ENCODE assay signal across 19 mouse cellular contexts in genomic region chr10:96150401-96151116, GRCm38 (mm10). TPM values are rescaled to one million over a fixed set of nuclear protein-coding genes. Genes with fewer than 3 reads are reported as not detected.
DNase-seq lines count a peak whose midpoint lies in the region; ATAC-seq and TF ChIP-seq lines count a peak whose summit lies in the region.
"Had no signal": no experiment of that assay in that cellular context is flagged by ENCODE, and none has a peak within 500 bp of the region (broad histone marks: within the 10 kb centered on the region; RNA-seq: fewer than 3 reads in every experiment).

No protein-coding gene starts in this region.

- no peak overlapping the region for H3K4me3 ChIP-seq in heart, embryonic 12.5 days
- H3K4me3 ChIP-seq in CH12.LX (replicated peaks in 1 of 3; ENCODE audit: low read depth in 2 of 3, low read length in 2 of 3, poor library complexity in 1 of 3): no peak overlapping the region
- H3K4me3 ChIP-seq in layer of hippocampus, adult 2 months: no peak overlapping the region
- no peak overlapping the region for H3K4me3 ChIP-seq in forebrain, postnatal 0 days (ENCODE audit: low read depth, low read length)
- H3K4me3 ChIP-seq: heart, adult 2 months; hindbrain, embryonic 12.5 days had no signal

- no peak for TF ChIP-seq POLR2A in CH12.LX (IDR thresholded peaks at IDR 0.05; ENCODE audit: low read depth, low read length)

- dilution Hi-C loops in CH12.LX (cut with MboI; ENCODE audit: extremely low pct_ligation_motif_present, extremely low pct_unique_long_range_greater_than_20kb, low sequenced_read_pairs): no loop called here

- H3K27me3 ChIP-seq in heart, embryonic 12.5 days (replicated peaks): no peaks in the 10 kb centered on the region
- H3K27me3 ChIP-seq in CH12.LX (replicated peaks): no peaks in the 10 kb centered on the region
- no peaks in the 10 kb centered on the region for H3K27me3 ChIP-seq in forebrain, postnatal 0 days (ENCODE audit: insufficient read depth, low read length)
- H3K27me3 ChIP-seq: hindbrain, embryonic 12.5 days had no signal

- TF ChIP-seq EP300 in CH12.LX (IDR thresholded peaks at IDR 0.05; ENCODE audit: low read length): no peak

- no peak overlapping the region for H3K4me2 ChIP-seq in heart, embryonic 12.5 days
- no peak overlapping the region for H3K4me2 ChIP-seq in CH12.LX (ENCODE audit: insufficient read depth, low read depth, poor library complexity, severe bottlenecking)
- H3K4me2 ChIP-seq in forebrain, postnatal 0 days (ENCODE audit: low read depth): no peak overlapping the region
- H3K4me2 ChIP-seq: hindbrain, embryonic 12.5 days had no signal

- H3K9ac ChIP-seq in heart, embryonic 12.5 days: no peak overlapping the region
- 0 out of 2 replicates have a peak overlapping the region, but pooled peaks have one; percentile 26 for H3K9ac ChIP-seq in CH12.LX (ENCODE audit: insufficient read depth, low read depth)
- H3K9ac ChIP-seq in forebrain, postnatal 0 days: no peak overlapping the region
- H3K9ac ChIP-seq: hindbrain, embryonic 12.5 days; liver, embryonic 14.5 days had no signal

- H3K27ac ChIP-seq in heart, embryonic 12.5 days (ENCODE audit: poor library complexity, severe bottlenecking): no peak overlapping the region
- no peak overlapping the region for H3K27ac ChIP-seq in CH12.LX (ENCODE audit: insufficient read depth, low read depth)
- no peak overlapping the region for H3K27ac ChIP-seq in layer of hippocampus, adult 2 months
- no peak overlapping the region for H3K27ac ChIP-seq in forebrain, postnatal 0 days (ENCODE audit: low read depth, low read length)
- H3K27ac ChIP-seq: heart, adult 2 months; hindbrain, embryonic 12.5 days; liver, embryonic 14.5 days had no signal

- 82% methylated on average over 12 of the region's 12 CpGs for WGBS in heart, embryonic 12.5 days
- 93% methylated on average over 12 of the region's 12 CpGs for WGBS in forebrain, postnatal 0 days

- no peaks in the 10 kb centered on the region for H3K36me3 ChIP-seq in heart, embryonic 12.5 days
- no peaks in the 10 kb centered on the region for H3K36me3 ChIP-seq in CH12.LX (replicated peaks in 1 of 2; ENCODE audit: control insufficient read depth in 1 of 2, insufficient read depth in 1 of 2, low read length in 1 of 2)
- no peaks in the 10 kb centered on the region for H3K36me3 ChIP-seq in forebrain, postnatal 0 days (ENCODE audit: insufficient read depth)
- H3K36me3 ChIP-seq: hindbrain, embryonic 12.5 days had no signal

- no peak for ATAC-seq in heart, embryonic 12.5 days (ENCODE audit: insufficient number of reproducible peaks, low FRiP score)
- ATAC-seq in hematopoietic stem cell, adult 5-6 weeks (replicated peaks in 1 of 2; ENCODE audit: insufficient read depth in 1 of 2, low FRiP score in 2 of 2, low TSS enrichment in 1 of 2, low read depth in 1 of 2, poor library complexity in 2 of 2, severe bottlenecking in 2 of 2): peak; percentile 17 to 59; a peak in 2 of 4 replicates
- no peak for ATAC-seq in erythroblast, adult 5-6 weeks (replicated peaks; ENCODE audit: low FRiP score, poor library complexity, severe bottlenecking)
- ATAC-seq in forebrain, postnatal 0 days: no peak
- ATAC-seq: CD4-positive, CD25-positive, alpha-beta regulatory T cell, adult 4 months; forebrain, embryonic 16.5 days had no signal

- TF ChIP-seq RAD21 in CH12.LX (IDR thresholded peaks at IDR 0.05; ENCODE audit: low read depth, low read length): no peak

- DNase-seq in heart, adult 8-10 months (ENCODE audit: low spot score): peak; percentile 24
- peak; percentile 24 for DNase-seq in CH12.LX (ENCODE audit: extremely low read depth)
- DNase-seq in lung, postnatal 4 days: peak; percentile 21 to 26
- no peak for DNase-seq in layer of hippocampus, adult 2 months (ENCODE audit: low spot score in 2 of 2)
- DNase-seq in forebrain, postnatal 0 days: no peak
- DNase-seq: cerebellum, postnatal 25 days; right cerebral cortex, postnatal 4 days had no signal

- H3K79me2 ChIP-seq in CH12.LX (replicated peaks; ENCODE audit: control insufficient read depth, extremely low read depth, insufficient read depth, poor library complexity, severe bottlenecking): no peaks in the 10 kb centered on the region

- in situ Hi-C loops in CH12.LX (cut with MboI; ENCODE audit: low pct_ligation_motif_present, low pct_unique_long_range_greater_than_20kb, low sequenced_read_pairs): no loop called here

- no peaks in the 10 kb centered on the region for H3K9me3 ChIP-seq in heart, embryonic 12.5 days (replicated peaks)
- H3K9me3 ChIP-seq in CH12.LX (replicated peaks; ENCODE audit: low read length): no peaks in the 10 kb centered on the region
- H3K9me3 ChIP-seq in forebrain, postnatal 0 days (ENCODE audit: low read length): no peaks in the 10 kb centered on the region
- H3K9me3 ChIP-seq: hindbrain, embryonic 12.5 days had no signal

- no peak for TF ChIP-seq CTCF in CH12.LX (conservative IDR thresholded peaks at IDR 0.05 in 1 of 2, IDR thresholded peaks at IDR 0.05 in 1 of 2; ENCODE audit: low read depth in 2 of 2, low read length in 2 of 2)
- TF ChIP-seq CTCF in layer of hippocampus, adult 2 months (conservative IDR thresholded peaks at IDR 0.05): no peak
- no peak for TF ChIP-seq CTCF in forebrain, postnatal 0 days (IDR thresholded peaks at IDR 0.05; ENCODE audit: low read depth)

- H3K4me1 ChIP-seq in heart, embryonic 12.5 days (replicated peaks): peaks cover 6% of the 10 kb centered on the region; the same call in 1 of the 2 replicates
- peaks cover 15 to 17% of the 10 kb centered on the region in 2 experiments for H3K4me1 ChIP-seq in CH12.LX (ENCODE audit: control insufficient read depth in 1 of 2, insufficient read depth in 2 of 2)
- H3K4me1 ChIP-seq in forebrain, postnatal 0 days (ENCODE audit: insufficient read depth): no peaks in the 10 kb centered on the region

TF ChIP-seq in CH12.LX, 34 proteins besides CTCF, POLR2A, EP300 and RAD21:
- TF ChIP-seq TBP (conservative IDR thresholded peaks at IDR 0.05; ENCODE audit: low read depth, low read length) (no peak), JUN (IDR thresholded peaks at IDR 0.05; ENCODE audit: insufficient read depth, low read depth, low read length) (no peak), MAFK (IDR thresholded peaks at IDR 0.05; ENCODE audit: insufficient replicate concordance, low read length) (no peak), USF1 (IDR thresholded peaks at IDR 0.05; ENCODE audit: low read depth, low read length) (no peak), BHLHE40 (IDR thresholded peaks at IDR 0.05; ENCODE audit: low read depth, low read length) (no peak), RCOR1 (conservative IDR thresholded peaks at IDR 0.05; ENCODE audit: low read depth, low read length) (no peak)

RNA-seq across cellular contexts. Expression of gene Gm5426, which starts 14.2 kb away (rescaled TPM):
- not detected for total RNA-seq in heart, adult 8-10 months (2022)
- polyA plus RNA-seq in heart, embryonic 12.5 days (2016; fragmentation: Nextera tagmentation; extraction: Ambion mirVana): not detected in 2 replicates
- total RNA-seq in CH12.LX (2012; rRNA removed): not detected in 2 replicates
- not detected in 2 replicates for total RNA-seq in CH12.LX (2014; rRNA removed)
- not detected in 2 replicates for polyA plus RNA-seq in CH12.LX (2012; ENCODE audit: insufficient read length, low read depth)
- total RNA-seq in hematopoietic stem cell, adult 5-6 weeks (2017): not detected in 2 replicates
- total RNA-seq in erythroblast, adult 5-6 weeks (2015; ENCODE audit: low replicate concordance): not detected in 2 replicates
- not detected in 2 replicates for total RNA-seq in erythroblast, adult 5-6 weeks (2017; ENCODE audit: low replicate concordance)
- total RNA-seq in layer of hippocampus, adult 2 months (2021): not detected
- total RNA-seq in forebrain, postnatal 0 days (2014; rRNA removed): not detected in 2 replicates
- polyA plus RNA-seq in forebrain, postnatal 0 days (2015; fragmentation: Nextera tagmentation; extraction: Ambion mirVana): not detected in 2 replicates
- total RNA-seq: heart, adult 2 months; left cerebral cortex, adult 8-10 months; midbrain, postnatal 0 days had no signal
- polyA plus RNA-seq: CD4-positive, CD25-positive, alpha-beta regulatory T cell, adult 4 months; forebrain, embryonic 16.5 days; heart, adult 2 months; hindbrain, embryonic 12.5 days; liver, embryonic 14.5 days; midbrain, postnatal 0 days; stomach, embryonic 16.5 days; urinary bladder, adult 2 months had no signal

Comparison
In these comparisons a context has a peak if more than half of its experiments do, and no peak if none do; other contexts are left out.
1. DNase-seq: peak in heart, adult 8-10 months (single experiment), CH12.LX (single experiment) and lung, postnatal 4 days (2 of 2); none in layer of hippocampus, adult 2 months (0 of 2) and forebrain, postnatal 0 days (single experiment).
2. ATAC-seq: peak in hematopoietic stem cell, adult 5-6 weeks (2 of 2); none in heart, embryonic 12.5 days (single experiment), erythroblast, adult 5-6 weeks (single experiment) and forebrain, postnatal 0 days (single experiment).